Mouse (Mus musculus) monocyte, adult 2 months (primary cell): ENCODE results near the gene Iffo1.
"Not testable (repeated sequence)": the region's sequence is repeated elsewhere in the genome, so short reads cannot be mapped to it uniquely, and the experiment has no call there.

Experiments used
- DNase-seq, 2 experiments: peaks; one replicate each; pipeline ENCODE4 v3.0.0; 2022; ENCODE audit warnings: low spot score in 2 of 2, low read depth in 1 of 2

Gene Iffo1

DNA sequence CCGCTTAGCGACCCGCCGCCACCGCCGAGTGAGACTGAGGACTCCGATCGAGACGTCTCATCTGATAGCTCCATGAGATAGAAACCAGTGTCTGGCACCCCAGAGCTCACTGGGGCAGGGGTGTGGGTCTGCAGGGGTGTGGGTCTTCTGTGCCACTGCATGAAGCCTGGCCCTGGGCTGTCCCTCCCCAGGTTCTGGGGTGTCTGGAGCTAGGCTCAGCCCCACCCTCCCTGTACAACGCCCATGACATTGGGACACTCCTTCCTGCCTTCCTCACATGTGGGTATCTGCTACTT is 15.5 kb downstream of the Iffo1 start:
- no peak for DNase-seq

DNA sequence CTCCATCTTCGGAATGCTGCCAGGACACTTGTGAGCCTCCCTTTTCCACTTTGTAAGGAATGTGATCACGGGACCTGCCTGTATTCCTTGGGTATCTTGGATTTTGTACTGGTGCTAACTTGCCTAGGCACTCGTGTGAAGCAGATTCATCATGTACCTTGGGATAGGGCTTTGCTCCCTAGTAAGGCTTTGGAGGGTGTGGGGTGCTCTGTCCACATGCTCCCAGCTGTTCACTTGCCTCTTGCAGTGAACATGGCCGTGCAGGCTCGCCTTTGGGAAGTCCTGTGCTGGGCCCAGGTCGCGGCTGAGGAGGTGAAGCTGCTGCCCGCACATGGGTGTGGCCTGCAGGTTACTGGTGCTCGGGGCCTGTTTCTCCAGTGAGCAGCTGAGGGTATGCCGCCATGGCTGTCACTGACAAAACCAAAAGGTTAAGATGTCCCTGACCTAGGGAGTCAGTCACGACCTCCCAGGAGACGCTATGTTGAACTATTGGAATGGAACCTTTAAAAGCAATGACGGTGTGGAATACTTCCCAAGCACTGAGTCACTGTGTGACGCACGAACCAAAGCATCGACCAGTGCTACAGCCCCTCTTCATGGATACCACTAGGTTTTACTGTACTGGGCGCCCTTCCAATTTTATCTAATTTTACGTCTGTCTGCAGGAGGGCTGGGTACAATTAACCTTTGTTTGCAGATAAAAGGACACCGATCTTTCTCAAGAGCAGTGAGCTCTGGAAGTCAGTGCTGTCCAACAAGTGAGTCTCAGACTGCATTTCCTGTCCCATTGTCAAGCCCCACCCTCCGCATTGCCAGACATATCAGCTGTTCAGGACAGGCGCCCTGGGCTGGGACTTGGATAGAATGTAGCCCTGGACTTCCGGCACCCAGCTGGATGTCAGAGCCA is 16.1 kb downstream of the Iffo1 start:
- no peak for DNase-seq

DNA sequence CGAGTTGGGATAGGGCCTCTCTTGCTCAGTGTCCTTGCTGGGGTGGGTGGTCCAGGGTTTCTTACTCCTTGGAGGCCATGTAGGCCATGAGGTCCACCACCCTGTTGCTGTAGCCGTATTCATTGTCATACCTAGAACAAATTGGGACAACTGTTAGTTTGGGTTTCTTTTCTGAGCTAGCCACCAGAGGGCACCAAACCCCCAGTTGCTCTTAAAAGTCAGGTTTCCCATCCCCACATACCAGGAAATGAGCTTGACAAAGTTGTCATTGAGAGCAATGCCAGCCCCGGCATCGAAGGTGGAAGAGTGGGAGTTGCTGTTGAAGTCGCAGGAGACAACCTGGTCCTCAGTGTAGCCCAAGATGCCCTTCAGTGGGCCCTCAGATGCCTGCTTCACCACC is 16.9 kb downstream of the Iffo1 start:
- DNase-seq: peak in 1 of 2 experiments; percentile 62

DNA sequence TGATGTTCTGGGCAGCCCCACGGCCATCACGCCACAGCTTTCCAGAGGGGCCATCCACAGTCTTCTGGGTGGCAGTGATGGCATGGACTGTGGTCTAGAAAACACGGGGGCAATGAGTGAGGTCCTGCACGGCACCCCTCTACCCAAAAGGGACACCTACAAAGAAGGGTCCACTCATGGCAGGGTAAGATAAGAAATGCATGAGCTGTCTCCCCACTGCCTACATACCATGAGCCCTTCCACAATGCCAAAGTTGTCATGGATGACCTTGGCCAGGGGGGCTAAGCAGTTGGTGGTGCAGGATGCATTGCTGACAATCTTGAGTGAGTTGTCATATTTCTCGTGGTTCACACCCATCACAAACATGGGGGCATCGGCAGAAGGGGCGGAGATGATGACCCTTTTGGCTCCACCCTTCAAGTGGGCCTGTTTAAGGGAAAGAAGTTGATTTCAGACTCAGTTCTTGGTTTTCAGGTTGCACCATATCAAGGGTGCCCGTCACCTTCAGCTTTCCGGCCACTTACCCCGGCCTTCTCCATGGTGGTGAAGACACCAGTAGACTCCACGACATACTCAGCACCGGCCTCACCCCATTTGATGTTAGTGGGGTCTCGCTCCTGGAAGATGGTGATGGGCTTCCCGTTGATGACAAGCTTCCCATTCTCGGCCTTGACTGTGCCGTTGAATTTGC is 17.7 kb downstream of the Iffo1 start:
- not testable (repeated sequence) for DNase-seq

DNA sequence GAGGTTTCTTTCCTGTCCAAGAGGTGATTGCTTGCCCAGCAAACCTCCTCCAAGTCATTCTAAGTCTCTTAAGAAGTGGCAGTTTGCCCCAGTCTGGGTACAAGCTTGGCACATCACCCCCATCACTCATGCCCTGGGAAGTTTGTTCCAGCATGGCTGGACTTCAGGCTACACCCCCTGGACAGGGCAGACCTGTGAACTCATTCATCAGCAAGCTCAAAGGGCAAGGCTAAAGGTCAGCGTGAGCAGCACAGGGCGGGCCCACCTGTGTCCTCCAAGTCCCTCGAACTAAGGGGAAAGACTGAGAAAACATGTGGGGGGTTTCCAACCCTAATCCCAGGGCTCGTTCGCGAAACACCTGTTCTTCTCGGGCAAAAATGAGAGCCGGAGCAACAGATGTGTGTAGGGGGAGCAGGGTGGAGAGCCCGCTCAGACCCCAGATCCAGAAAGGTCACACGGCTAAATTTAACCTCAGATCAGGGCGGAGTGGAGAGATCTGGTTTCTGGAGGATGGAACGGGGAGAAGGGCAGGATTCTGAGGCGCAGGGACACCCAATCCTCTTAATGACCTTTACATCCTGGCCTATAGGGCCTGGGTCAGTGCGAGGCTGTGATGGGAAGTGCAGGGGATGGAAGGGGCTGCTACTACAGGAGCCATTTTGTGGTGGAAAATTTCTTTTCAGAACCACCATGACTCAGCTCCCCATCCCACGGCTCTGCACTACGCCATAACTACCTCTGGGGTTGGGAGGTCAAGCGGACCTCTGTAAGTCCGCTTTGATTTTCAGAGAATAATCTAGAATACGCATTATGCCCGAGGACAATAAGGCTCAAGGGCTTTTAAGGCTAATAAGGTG is 19.0 kb downstream of the Iffo1 start:
- no peak for DNase-seq

DNA sequence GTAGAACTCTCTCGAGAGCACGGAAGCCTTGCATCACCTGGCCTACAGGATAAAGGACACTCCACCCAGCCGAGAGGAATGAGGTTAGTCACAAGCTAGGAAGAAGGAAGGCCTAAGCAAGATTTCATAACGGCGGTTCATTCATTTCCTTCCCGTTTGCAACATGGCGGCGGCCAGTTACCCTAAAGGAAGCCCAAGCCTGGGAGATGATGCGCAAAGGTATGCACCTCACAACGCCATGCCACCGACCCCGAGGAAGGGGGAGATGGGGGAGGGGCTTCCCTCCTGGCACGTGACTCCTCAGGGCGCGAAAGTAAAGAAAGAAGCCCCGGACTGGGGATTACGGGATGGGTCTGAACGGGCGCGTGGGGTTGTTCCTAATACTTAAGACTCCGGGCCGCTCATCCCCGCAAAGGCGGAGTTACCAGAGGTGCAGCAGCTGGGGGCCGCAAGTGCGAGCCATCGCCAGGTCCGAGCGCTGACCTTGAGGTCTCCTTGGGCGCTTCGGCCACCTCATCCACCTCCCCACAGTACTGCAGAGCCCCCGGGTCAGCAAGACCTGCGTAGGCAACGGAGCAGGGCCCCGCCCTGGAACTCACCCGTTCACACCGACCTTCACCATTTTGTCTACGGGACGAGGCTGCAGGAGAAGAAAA is 19.8 kb downstream of the Iffo1 start:
- DNase-seq: peak; percentile 50 to 65

DNA sequence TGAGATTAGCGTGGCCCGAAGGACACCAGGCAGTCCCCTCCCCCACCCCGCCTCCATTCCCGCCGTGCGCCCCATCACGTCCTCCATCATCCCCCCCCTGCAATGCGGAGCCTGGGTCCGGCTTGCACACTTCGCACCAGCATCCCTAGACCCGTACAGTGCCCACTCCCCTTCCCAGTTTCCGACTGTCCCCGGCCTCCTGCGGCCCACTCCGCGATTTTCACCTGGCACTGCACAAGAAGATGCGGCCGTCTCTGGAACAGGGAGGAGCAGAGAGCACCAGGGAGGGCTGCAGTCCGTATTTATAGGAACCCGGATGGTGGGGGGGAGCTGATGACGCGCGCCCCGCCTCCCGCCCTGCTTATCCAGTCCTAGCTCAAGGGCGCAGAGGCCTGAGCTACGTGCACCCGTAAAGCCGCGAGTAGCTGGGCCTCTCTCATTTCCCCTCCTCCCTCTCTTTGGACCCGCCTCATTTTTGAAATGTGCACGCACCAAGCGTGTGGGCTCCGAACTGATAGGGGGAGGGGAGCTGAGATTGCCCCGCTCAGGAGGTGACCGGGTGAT is 20.4 kb downstream of the Iffo1 start:
- peak; percentile 90 to 95 for DNase-seq

DNA sequence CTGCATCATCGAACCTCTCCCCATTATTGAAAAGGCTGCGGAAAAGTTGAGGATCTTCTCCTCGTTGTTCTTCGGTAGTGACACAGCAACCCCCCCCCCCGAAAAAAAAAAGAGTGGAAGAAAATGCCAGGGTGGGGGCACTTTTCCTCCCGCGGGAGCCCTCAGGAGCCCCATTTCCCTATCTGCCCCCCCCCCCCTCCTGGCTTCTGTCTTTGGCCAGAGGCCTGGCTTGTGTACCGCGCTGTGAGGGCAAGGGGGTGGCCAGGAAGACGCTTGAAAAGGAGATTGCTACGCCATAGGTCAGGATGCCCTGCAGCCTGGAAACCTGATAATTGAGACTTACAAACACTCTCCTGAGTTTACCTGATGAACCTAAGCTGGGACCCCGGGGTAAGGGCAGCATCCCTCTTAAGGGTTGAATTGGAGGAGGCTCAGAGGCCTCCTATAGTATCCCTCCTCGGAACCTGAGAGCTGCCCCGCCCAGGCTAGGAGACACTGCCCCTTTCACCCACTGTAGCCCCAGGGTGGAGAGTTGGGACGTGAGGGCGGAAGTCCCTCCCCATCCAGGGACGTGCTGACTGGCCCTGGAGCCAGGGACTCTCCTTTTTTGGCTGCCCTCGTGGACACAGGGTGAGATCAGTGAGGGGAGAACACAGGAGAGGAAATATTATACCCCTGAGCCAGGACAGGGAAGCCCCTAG is 21.2 kb downstream of the Iffo1 start, which contains the start of gene Gapdh:
Gene Gapdh (minus strand): TSS at position 417 of the 701 bp plus-strand sequence.
- DNase-seq: no peak

DNA sequence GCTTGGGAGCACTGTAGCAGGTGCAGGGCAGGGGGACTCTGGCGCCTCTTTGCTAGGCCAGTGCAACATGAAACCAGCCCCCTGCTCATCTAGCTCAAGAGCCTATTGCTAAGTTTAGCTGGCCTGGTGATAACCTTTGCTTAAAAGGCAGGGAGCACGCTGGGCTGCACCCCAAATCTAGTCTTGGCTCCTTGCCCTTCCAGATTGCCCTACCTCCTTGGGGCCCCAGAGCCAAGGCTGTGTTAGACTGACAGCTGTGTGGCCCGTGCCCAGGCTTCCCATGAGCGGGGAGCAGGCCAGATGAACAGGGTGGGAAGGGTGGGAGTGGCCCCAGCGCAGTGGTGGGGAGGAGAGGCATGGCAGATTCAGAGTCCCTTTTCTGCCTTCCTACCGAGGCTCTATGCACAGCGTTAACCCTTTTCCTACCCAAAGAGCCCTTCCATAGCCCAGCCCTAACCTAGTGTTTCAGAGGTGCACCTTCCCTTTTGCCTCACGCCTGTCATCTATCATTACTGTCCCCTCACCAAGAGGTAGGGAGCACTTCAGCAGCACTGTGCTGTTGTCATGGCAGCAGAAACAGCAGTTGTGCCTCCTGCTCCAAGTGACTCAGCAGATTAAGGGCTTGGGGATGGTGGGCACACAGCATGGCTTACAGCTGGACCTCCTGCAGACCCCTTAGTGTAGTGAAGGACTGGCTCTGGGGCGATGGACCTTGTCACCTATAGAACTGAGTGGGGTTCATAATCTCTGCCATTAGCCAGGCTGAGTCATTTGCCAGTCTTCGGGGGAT is 22.0 kb downstream of the Iffo1 start:
- no peak for DNase-seq

DNA sequence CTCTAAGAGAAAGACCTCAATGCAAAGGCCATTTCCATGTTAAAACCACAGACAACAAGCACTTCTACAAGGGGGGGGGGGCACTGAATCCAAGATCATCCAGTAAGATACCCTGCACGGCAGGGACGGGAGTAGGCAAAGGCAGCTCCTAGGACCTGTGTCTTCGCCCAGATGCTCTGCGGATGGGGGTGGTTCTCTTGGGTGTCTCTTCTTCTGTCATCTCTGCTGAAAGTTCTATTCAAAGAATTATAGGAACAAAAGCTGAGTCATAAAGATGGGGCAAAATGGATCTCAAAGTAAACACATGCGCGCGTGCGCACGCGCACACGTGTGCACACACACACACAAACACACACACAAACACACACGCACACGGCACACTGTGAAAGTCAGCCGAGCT is 23.0 kb downstream of the Iffo1 start:
- no peak for DNase-seq

DNA sequence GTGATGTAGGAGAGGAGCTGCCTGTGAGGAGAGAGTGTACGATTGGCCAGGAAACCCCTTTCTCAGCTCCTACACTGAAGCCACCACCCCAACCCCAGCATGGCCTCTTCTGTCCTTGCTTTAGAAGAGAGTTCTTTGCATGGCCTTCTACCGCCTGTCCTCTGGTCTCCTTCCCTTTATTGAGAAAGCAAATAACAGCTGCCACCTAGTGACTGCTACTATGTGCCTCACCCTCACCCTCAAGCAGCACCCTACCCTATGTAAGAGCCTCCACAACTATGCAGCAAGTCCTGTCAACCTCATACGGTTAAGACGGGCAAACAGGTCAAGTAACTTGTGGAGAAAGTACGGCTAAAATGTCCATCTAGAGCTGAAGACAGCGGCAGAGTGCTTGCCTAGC is 25.2 kb downstream of the Iffo1 start:
- no peak for DNase-seq

DNA sequence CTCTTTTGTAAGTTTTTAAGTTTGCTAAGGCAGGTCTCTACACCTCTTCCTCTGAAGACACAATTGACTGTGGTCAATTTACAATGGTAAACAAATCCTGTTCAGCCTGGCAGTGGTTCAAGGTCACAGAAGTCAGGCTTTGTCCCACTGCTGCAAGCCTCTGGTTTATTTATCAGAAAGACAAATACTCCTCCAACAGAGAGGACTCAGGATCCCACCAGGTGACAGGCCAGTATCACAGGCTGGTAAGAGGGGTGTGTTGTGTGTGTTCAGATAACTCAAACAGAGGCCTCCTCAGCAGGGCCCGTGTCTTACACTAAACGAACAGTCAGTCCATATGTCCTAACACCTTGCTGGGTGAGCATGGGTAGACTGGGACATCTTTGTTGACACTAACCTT is 27.4 kb downstream of the Iffo1 start:
- DNase-seq: no peak

DNA sequence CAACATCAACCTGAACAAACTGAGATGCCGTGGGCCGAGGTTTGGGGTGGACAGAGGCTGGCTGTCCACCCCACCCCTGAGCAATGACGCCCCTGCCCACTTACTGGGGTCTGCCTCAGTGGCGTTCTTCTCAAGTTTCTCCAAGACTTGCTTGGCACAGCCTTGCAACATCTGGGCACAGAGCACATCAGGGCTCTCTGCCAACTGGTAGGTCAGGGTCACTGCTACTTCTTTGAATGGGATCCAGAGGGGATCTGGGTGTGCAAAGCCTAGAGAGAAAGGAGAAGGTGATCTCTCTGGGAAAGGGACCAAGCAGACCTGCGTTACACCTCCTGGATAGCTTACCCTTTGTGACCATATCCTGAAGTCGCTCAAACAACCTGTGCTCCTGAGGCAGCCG is 28.2 kb downstream of the Iffo1 start:
- DNase-seq: no peak

DNA sequence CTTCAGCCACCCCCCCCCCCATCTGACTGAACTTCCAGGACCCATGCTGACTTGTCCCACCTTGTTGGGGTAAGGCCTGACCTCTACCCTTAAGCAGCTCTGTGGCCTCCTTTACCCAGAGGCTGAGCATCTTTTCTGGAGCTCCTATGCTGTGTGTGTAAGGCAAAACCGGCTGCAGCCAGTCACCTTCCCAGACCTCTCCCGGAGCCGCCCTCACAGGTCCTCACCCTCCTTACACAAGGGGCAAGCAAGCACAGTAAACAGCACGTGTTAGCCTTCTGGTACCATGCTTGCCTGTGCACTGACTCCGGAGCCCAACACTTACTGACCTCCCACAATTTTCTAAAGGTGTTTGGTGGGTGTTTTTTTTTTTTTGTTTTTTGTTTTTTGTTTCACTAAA is 30.4 kb downstream of the Iffo1 start:
- DNase-seq: no peak

DNA sequence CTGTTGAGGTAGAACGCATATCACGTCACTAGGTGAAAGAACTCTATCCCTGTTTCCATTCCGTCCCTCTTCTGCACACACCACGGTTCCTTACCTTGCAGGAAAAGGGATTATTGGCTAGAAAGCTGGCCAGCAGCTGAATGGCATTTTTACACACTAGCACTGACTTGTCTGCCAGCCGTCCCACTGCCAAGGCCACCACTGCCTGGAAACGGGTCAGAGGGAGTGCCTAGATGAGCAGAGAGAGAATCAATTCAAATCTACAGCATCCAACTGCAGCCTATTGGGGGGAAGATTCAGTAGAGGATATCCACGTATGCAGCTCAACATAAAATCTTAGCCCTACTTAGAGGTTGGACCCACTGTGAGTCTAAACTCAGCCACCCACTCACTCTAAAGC is 34.6 kb downstream of the Iffo1 start:
- no peak for DNase-seq

DNA sequence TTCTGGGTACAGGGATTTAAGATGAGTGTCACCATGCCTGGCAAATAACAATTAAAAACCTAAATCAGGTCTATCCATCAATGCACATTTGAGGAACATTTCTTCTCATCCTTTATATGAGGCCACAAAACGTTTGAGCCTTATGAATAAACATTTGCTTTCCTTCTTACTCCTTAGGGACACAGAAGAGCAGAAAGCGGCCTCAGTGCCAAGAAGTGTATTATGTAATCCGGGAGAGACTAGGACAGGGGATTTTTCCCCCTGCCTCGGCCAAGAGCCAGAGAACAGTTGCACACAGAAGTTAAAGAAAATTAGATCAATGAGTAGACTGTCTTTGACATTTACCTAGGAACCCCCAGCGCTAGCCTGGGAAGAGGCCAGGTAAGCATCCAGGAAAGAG is 37.1 kb downstream of the Iffo1 start:
- no peak for DNase-seq

DNA sequence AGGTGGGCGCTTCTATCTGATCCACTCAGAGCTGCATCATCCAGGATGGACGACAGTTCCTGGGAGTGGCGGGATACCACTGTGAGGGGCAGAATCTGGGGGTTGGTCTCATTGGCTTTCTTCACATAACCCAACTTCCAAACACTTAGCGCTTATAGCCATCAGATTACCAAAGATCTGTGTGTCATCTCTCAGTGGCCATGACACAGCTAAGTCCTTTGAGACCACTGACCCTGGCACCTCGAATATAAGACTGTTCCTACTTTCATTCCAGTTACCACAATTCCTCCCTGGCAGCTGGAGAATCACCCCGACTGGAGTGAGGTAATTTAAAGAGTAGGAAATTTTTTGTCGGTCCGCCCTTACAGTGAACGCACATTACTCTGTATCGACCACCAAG is 41.2 kb downstream of the Iffo1 start:
- DNase-seq: no peak

DNA sequence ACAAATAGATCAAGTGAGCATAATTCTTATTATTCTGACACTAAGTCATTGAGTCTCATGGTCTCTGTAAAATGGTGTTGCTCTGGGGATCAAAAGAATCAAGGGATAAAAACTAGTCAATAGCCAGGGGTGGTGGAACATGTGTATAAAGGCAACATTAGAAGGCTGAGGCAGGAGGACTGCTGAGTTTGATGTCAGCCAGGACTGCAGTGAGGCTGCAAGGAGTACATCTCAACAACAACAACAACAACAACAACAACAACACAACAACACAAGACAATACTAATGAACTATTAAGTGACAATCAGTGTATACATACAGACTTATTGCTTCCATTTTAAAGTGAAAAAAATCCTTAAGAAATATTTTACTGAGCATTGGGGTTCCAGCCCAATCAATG is 45.8 kb downstream of the Iffo1 start:
- no peak for DNase-seq

DNA sequence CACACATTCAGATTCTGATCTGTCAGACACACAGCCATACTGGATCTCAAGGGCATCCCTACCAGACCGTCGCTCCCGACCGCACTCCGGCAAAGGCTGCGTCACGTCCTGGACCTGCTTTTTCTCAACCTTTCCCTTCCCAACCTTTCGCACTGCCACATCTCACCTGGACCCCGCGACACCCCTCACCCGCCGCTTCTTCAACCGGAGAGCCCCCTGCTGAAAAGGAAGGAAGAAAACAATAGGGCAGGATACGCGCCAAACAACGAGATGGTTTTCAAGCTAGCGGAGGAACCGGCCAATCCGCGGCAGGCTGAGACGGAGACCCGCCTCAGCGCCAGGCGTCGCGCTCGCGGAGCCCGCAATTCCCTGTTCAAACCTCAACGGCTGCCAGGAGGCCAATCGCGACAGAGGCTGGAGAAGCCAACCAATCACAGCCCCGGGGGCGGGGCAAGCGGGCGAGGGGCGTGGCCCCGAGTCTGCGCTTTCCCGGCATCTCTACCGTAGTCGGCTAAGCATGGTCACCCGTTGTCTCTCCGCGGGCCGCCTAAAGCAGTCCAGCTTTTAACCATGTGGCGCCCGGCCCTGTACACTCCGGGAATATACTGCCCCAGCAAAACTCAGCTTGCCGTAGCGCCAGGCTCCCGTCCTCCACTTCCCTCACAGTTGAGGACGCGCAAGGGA is 46.4 kb downstream of the Iffo1 start, which contains the start of the genes Ncapd2 and Mrpl51:
Gene Ncapd2 (minus strand): TSS at position 370 of the 684 bp plus-strand sequence.
Gene Mrpl51 (plus strand): TSS at position 470 of the 684 bp plus-strand sequence.
- DNase-seq: peak; percentile 89
